Mouse (Mus musculus) midbrain, embryonic 14.5 days (tissue): ENCODE measurements at regions not wholly inside any gene's neighbourhood (a gene's known extent, or its start where the extent isn't known, plus 50 kb on each side); places are given as distances from the start of the nearest gene placed in this dataset.
"Not testable (repeated sequence)": the region's sequence is repeated elsewhere in the genome, so short reads cannot be mapped to it uniquely, and the experiment has no call there.

Source experiments
- ATAC-seq: fragments of 200-750 bp; cut with Nextera tagmentation; 2 replicates; pipeline ENCODE4 v1.8.0; 2017; ENCODE audit warnings: moderate number of reproducible peaks, moderate library complexity; ENCODE audit not compliant: low FRiP score, low TSS enrichment
- DNase-seq: peaks from one replicate; pipeline ENCODE4 v3.0.0-alpha.2; 2015
- H3K27ac ChIP-seq: fragments of 300-500 bp; sonication (generic); replicated peaks from 2 replicates; pipeline ENCODE4 v1.5.1; 2014; ENCODE audit warnings: mild to moderate bottlenecking, low read depth, low read length, moderate library complexity
- H3K27me3 ChIP-seq: fragments of 300-500 bp; sonication (generic); 2 replicates; pipeline ENCODE4 v1.6.1; 2014; ENCODE audit warnings: low read length, control low read depth, mixed read lengths; ENCODE audit not compliant: control insufficient read depth, insufficient read depth
- H3K36me3 ChIP-seq: fragments of 300-500 bp; sonication (generic); 2 replicates; pipeline ENCODE4 v1.6.1; 2014; ENCODE audit warnings: low read length, control low read depth; ENCODE audit not compliant: control insufficient read depth, insufficient read depth
- H3K4me1 ChIP-seq: fragments of 300-500 bp; sonication (generic); 2 replicates; pipeline ENCODE4 v1.6.1; 2014; ENCODE audit warnings: mild to moderate bottlenecking, antibody characterized with exemption, low read length, control low read depth; ENCODE audit not compliant: control insufficient read depth, insufficient read depth
- H3K4me2 ChIP-seq: fragments of 300-500 bp; sonication (generic); 2 replicates; pipeline ENCODE4 v1.6.1; 2014; ENCODE audit warnings: mild to moderate bottlenecking, low read length, moderate library complexity
- H3K4me3 ChIP-seq: fragments of 300-500 bp; sonication (generic); replicated peaks from 2 replicates; pipeline ENCODE4 v1.5.1; 2014; ENCODE audit warnings: low read depth, low read length
- H3K9ac ChIP-seq: fragments of 300-500 bp; sonication (generic); replicated peaks from 2 replicates; pipeline ENCODE4 v1.6.1; 2014; ENCODE audit warnings: mild to moderate bottlenecking, low read length, moderate library complexity
- H3K9me3 ChIP-seq: fragments of 300-500 bp; sonication (generic); 2 replicates; pipeline ENCODE4 v1.6.1; 2016; ENCODE audit warnings: low read length, control low read depth, mixed read lengths; ENCODE audit not compliant: control insufficient read depth
- WGBS: fragments of 180-500 bp; shearing (Covaris S2); extraction: QIAGEN DNeasy Blood & Tissue Kit; methylation state at CpG from one replicate; pipeline ENCODE4 v1.1.7; 2014; 5-methylcytosine and 5-hydroxymethylcytosine counted together

- Histone ChIP-seq H3K4me2 (no peak overlapping the region), H3K36me3 (peaks cover 7% of the 10 kb centered on the region; the same call in 1 of the 2 replicates), H3K9me3 (no peaks in the 10 kb centered on the region), H3K4me3 (no peak overlapping the region), H3K9ac (no peak overlapping the region), H3K27ac (no peak overlapping the region), H3K4me1 (no peaks in the 10 kb centered on the region), H3K27me3 (no peaks in the 10 kb centered on the region)
- DNase-seq (no peak), ATAC-seq (no peak)
- WGBS = 72% methylated on average over 5 of the region's 5 CpGs
Measured at GRCm38 (mm10) chr13:107784971-107785370, 259.3 kb upstream of the Smim15 start.

- no peak for DNase-seq
- Histone ChIP-seq H3K4me3 (no peak overlapping the region), H3K4me2 (no peak overlapping the region), H3K36me3 (peaks cover 7% of the 10 kb centered on the region; the same call in 1 of the 2 replicates), H3K27ac (no peak overlapping the region), H3K9me3 (no peaks in the 10 kb centered on the region), H3K9ac (no peak overlapping the region), H3K4me1 (no peaks in the 10 kb centered on the region), H3K27me3 (no peaks in the 10 kb centered on the region)
- ATAC-seq = no peak
- WGBS = 92% methylated on average over 8 of the region's 8 CpGs
Measured at GRCm38 (mm10) chr13:107781741-107782140, 262.5 kb upstream of the Smim15 start.

GRCm38 (mm10) chr13:107781221-107781620 is 263.0 kb upstream of the Smim15 start:
- H3K9me3 ChIP-seq = no peaks in the 10 kb centered on the region
- no peak overlapping the region for H3K9ac ChIP-seq
- no peak overlapping the region for H3K27ac ChIP-seq
- H3K4me3 ChIP-seq = no peak overlapping the region
- peaks cover 5% of the 10 kb centered on the region; the same call in 1 of the 2 replicates for H3K36me3 ChIP-seq
- ATAC-seq (no peak), DNase-seq (no peak)
- no peaks in the 10 kb centered on the region for H3K27me3 ChIP-seq
- WGBS = 96% methylated on average over 2 of the region's 2 CpGs
- H3K4me1 ChIP-seq = no peaks in the 10 kb centered on the region
- no peak overlapping the region for H3K4me2 ChIP-seq

- no peaks in the 10 kb centered on the region for H3K36me3 ChIP-seq
- 93% methylated on average over 4 of the region's 4 CpGs for WGBS
- no peak overlapping the region for H3K4me3 ChIP-seq
- no peak for ATAC-seq
- no peak for DNase-seq
- no peak overlapping the region for H3K27ac ChIP-seq
- H3K4me2 ChIP-seq = no peak overlapping the region
- no peaks in the 10 kb centered on the region for H3K27me3 ChIP-seq
- no peaks in the 10 kb centered on the region for H3K9me3 ChIP-seq
- H3K9ac ChIP-seq = no peak overlapping the region
- H3K4me1 ChIP-seq = no peaks in the 10 kb centered on the region
Measured at GRCm38 (mm10) chr13:107779591-107779990, 264.7 kb upstream of the Smim15 start.

- H3K36me3 ChIP-seq = peaks cover 12% of the 10 kb centered on the region; the same call in 1 of the 2 replicates
- WGBS = 96% methylated on average over 19 of the region's 19 CpGs
- not testable (repeated sequence) for H3K4me3 ChIP-seq, DNase-seq, H3K9me3 ChIP-seq, H3K27me3 ChIP-seq, H3K4me2 ChIP-seq, H3K4me1 ChIP-seq, H3K9ac ChIP-seq, ATAC-seq, H3K27ac ChIP-seq
Measured at GRCm38 (mm10) chr13:107774499-107774898, 269.7 kb upstream of the Smim15 start.

GRCm38 (mm10) chr13:107767262-107767624 is 277.0 kb upstream of the Smim15 start:
- Histone ChIP-seq H3K27me3 (no peaks in the 10 kb centered on the region), H3K4me1 (peaks cover 20% of the 10 kb centered on the region), H3K27ac (peak overlapping the region; percentile 43), H3K9me3 (no peaks in the 10 kb centered on the region), H3K4me2 (no peak overlapping the region), H3K36me3 (peaks cover 17% of the 10 kb centered on the region), H3K9ac (no peak overlapping the region), H3K4me3 (no peak overlapping the region)
- 10% methylated on average over 2 of the region's 2 CpGs for WGBS
- peak; percentile 71; the same call in 1 of the 2 replicates for ATAC-seq
- DNase-seq = peak; percentile 72

GRCm38 (mm10) chr13:107766397-107767261 is 277.6 kb upstream of the Smim15 start:
- Histone ChIP-seq H3K4me3 (no peak overlapping the region), H3K4me2 (no peak overlapping the region), H3K9me3 (no peaks in the 10 kb centered on the region), H3K27ac (peak overlapping the region; percentile 43), H3K4me1 (peaks cover 20% of the 10 kb centered on the region), H3K9ac (no peak overlapping the region), H3K27me3 (no peaks in the 10 kb centered on the region), H3K36me3 (peaks cover 14% of the 10 kb centered on the region)
- 48% methylated on average over 13 of the region's 13 CpGs for WGBS
- DNase-seq (peak; percentile 46), ATAC-seq (peak; percentile 48; the same call in 1 of the 2 replicates)

- 96% methylated on average over 5 of the region's 5 CpGs for WGBS
Measured at GRCm38 (mm10) chr13:107763911-107764310, 280.3 kb upstream of the Smim15 start.

GRCm38 (mm10) chr13:107760511-107760910 is 283.7 kb upstream of the Smim15 start:
- Histone ChIP-seq H3K36me3 (no peaks in the 10 kb centered on the region), H3K9ac (no peak overlapping the region), H3K4me2 (no peak overlapping the region), H3K9me3 (no peaks in the 10 kb centered on the region), H3K27ac (no peak overlapping the region), H3K4me1 (0 out of 2 replicates have a peak, but pooled peaks cover 2% of the 10 kb centered on the region), H3K4me3 (no peak overlapping the region), H3K27me3 (no peaks in the 10 kb centered on the region)
- WGBS = 68% methylated on average over 8 of the region's 8 CpGs
- ATAC-seq (no peak), DNase-seq (no peak)

More at GRCm38 (mm10) chr13:107763911-107764310, 280.3 kb upstream of the Smim15 start:
- no peak overlapping the region for H3K4me3 ChIP-seq
- no peaks in the 10 kb centered on the region for H3K9me3 ChIP-seq
- peaks cover 5% of the 10 kb centered on the region for H3K36me3 ChIP-seq
- H3K27me3 ChIP-seq = no peaks in the 10 kb centered on the region
- no peak overlapping the region for H3K27ac ChIP-seq
- peaks cover 20% of the 10 kb centered on the region for H3K4me1 ChIP-seq
- ATAC-seq (no peak), DNase-seq (no peak)
- no peak overlapping the region for H3K4me2 ChIP-seq
- H3K9ac ChIP-seq = no peak overlapping the region
